Mouse (Mus musculus) midbrain, embryonic 11.5 days (tissue): ENCODE results near the gene Arhgap32. TPM values are rescaled to one million over a fixed set of nuclear protein-coding genes. Genes with fewer than 3 reads are reported as not detected.

Source experiments
- ATAC-seq: fragments of 200-750 bp; cut with Nextera tagmentation; 2 replicates; pipeline ENCODE4 v1.8.0; 2017; ENCODE audit warnings: moderate TSS enrichment, moderate library complexity; ENCODE audit not compliant: low FRiP score
- DNase-seq: peaks from one replicate; pipeline ENCODE4 v3.0.0; 2015; ENCODE audit warnings: low spot score; ENCODE audit errors: missing footprints
- H3K27ac ChIP-seq: fragments of 300-500 bp; sonication (generic); 2 replicates; pipeline ENCODE4 v1.5.1; 2014; ENCODE audit warnings: low read depth, low read length
- H3K27me3 ChIP-seq: fragments of 300-500 bp; sonication (generic); 2 replicates; pipeline ENCODE4 v1.6.1; 2014; ENCODE audit warnings: mild to moderate bottlenecking, low read length, moderate library complexity, mixed read lengths; ENCODE audit not compliant: control insufficient read depth, insufficient read depth
- H3K36me3 ChIP-seq: fragments of 300-500 bp; sonication (generic); 2 replicates; pipeline ENCODE4 v1.6.1; 2014; ENCODE audit warnings: mild to moderate bottlenecking, low read length, moderate library complexity, mixed read lengths; ENCODE audit not compliant: control insufficient read depth, insufficient read depth
- H3K4me1 ChIP-seq: fragments of 300-500 bp; sonication (generic); 2 replicates; pipeline ENCODE4 v1.6.1; 2014; ENCODE audit warnings: low read length; ENCODE audit not compliant: control insufficient read depth, insufficient read depth
- H3K4me2 ChIP-seq: fragments of 300-500 bp; sonication (generic); 2 replicates; pipeline ENCODE4 v1.6.1; 2014; ENCODE audit warnings: mild to moderate bottlenecking, moderate library complexity
- H3K4me3 ChIP-seq: fragments of 300-500 bp; sonication (generic); 2 replicates; pipeline ENCODE4 v1.5.1; 2014; ENCODE audit warnings: low read depth, low read length
- H3K9ac ChIP-seq: fragments of 300-500 bp; sonication (generic); 2 replicates; pipeline ENCODE4 v1.6.1; 2014; ENCODE audit warnings: low read length
- H3K9me3 ChIP-seq: fragments of 300-500 bp; sonication (generic); 2 replicates; pipeline ENCODE4 v1.6.1; 2016; ENCODE audit warnings: low read length; ENCODE audit not compliant: control insufficient read depth
- WGBS: fragments of 180-500 bp; shearing (Covaris S2); extraction: QIAGEN DNeasy Blood & Tissue Kit; methylation state at CpG from one replicate; pipeline ENCODE4 v1.1.7; 2014; 5-methylcytosine and 5-hydroxymethylcytosine counted together
- polyA plus RNA-seq: library from polyadenylated mRNA; unstranded; fragments of >200 nt; fragmentation: Nextera tagmentation; extraction: Ambion mirVana; gene quantifications from 2 replicates; pipeline ENCODE4 v1.2.1, GENCODE M21; 2014

Arhgap32 gene
- polyA plus RNA-seq, 1 experiment from 2014 or later = 7.2 TPM

GRCm38 (mm10) chr9:32146257-32146996 is 30.5 kb downstream of the Arhgap32 start:
- no peak overlapping the region for H3K27ac ChIP-seq
- no peaks in the 10 kb centered on the region for H3K4me1 ChIP-seq
- H3K4me3 ChIP-seq = no peak overlapping the region
- 76% methylated on average over 12 of the region's 12 CpGs for WGBS
- H3K9me3 ChIP-seq = no peaks in the 10 kb centered on the region
- H3K36me3 ChIP-seq = no peaks in the 10 kb centered on the region
- H3K4me2 ChIP-seq = no peak overlapping the region
- H3K27me3 ChIP-seq = no peaks in the 10 kb centered on the region
- no peak overlapping the region for H3K9ac ChIP-seq
- ATAC-seq (no peak), DNase-seq (peak; percentile 37)

GRCm38 (mm10) chr9:32149241-32149640 is 33.3 kb downstream of the Arhgap32 start:
- no peak overlapping the region for H3K4me3 ChIP-seq
- no peak overlapping the region for H3K27ac ChIP-seq
- DNase-seq (no peak), ATAC-seq (no peak)
- H3K36me3 ChIP-seq = no peaks in the 10 kb centered on the region
- no peak overlapping the region for H3K4me2 ChIP-seq
- no peaks in the 10 kb centered on the region for H3K4me1 ChIP-seq
- no peaks in the 10 kb centered on the region for H3K27me3 ChIP-seq
- WGBS = 67% methylated on average over 3 of the region's 3 CpGs
- no peaks in the 10 kb centered on the region for H3K9me3 ChIP-seq
- H3K9ac ChIP-seq = no peak overlapping the region

GRCm38 (mm10) chr9:32149836-32150642 is 34.1 kb downstream of the Arhgap32 start:
- H3K4me2 ChIP-seq = no peak overlapping the region
- DNase-seq (no peak), ATAC-seq (no peak)
- H3K9me3 ChIP-seq = no peaks in the 10 kb centered on the region
- no peaks in the 10 kb centered on the region for H3K4me1 ChIP-seq
- no peak overlapping the region for H3K4me3 ChIP-seq
- H3K27ac ChIP-seq = no peak overlapping the region
- H3K9ac ChIP-seq = no peak overlapping the region
- WGBS = 93% methylated on average over 11 of the region's 11 CpGs
- no peaks in the 10 kb centered on the region for H3K27me3 ChIP-seq
- no peaks in the 10 kb centered on the region for H3K36me3 ChIP-seq

GRCm38 (mm10) chr9:32154727-32155371 is 38.9 kb downstream of the Arhgap32 start:
- 85% methylated on average over 3 of the region's 3 CpGs for WGBS
- no peak for ATAC-seq

GRCm38 (mm10) chr9:32156706-32157105 is 40.8 kb downstream of the Arhgap32 start:
- H3K27ac ChIP-seq = no peak overlapping the region
- no peak for ATAC-seq
- no peaks in the 10 kb centered on the region for H3K36me3 ChIP-seq
- H3K9ac ChIP-seq = no peak overlapping the region
- no peak for DNase-seq
- no peaks in the 10 kb centered on the region for H3K9me3 ChIP-seq
- H3K4me3 ChIP-seq = no peak overlapping the region
- no peaks in the 10 kb centered on the region for H3K27me3 ChIP-seq
- H3K4me1 ChIP-seq = no peaks in the 10 kb centered on the region
- 83% methylated on average over 4 of the region's 4 CpGs for WGBS
- H3K4me2 ChIP-seq = no peak overlapping the region

More at GRCm38 (mm10) chr9:32154727-32155371, 38.9 kb downstream of the Arhgap32 start:
- no peaks in the 10 kb centered on the region for H3K36me3 ChIP-seq
- H3K27ac ChIP-seq = no peak overlapping the region
- H3K9ac ChIP-seq = no peak overlapping the region
- no peaks in the 10 kb centered on the region for H3K4me1 ChIP-seq
- no peak for DNase-seq
- no peak overlapping the region for H3K4me3 ChIP-seq
- no peaks in the 10 kb centered on the region for H3K9me3 ChIP-seq
- H3K4me2 ChIP-seq = no peak overlapping the region
- no peaks in the 10 kb centered on the region for H3K27me3 ChIP-seq

GRCm38 (mm10) chr9:32157201-32157600 is 41.3 kb downstream of the Arhgap32 start:
- H3K9ac ChIP-seq = no peak overlapping the region
- DNase-seq (no peak), ATAC-seq (no peak)
- H3K27me3 ChIP-seq = no peaks in the 10 kb centered on the region
- H3K4me2 ChIP-seq = no peak overlapping the region
- H3K4me1 ChIP-seq = no peaks in the 10 kb centered on the region
- H3K9me3 ChIP-seq = no peaks in the 10 kb centered on the region
- H3K4me3 ChIP-seq = no peak overlapping the region
- no peaks in the 10 kb centered on the region for H3K36me3 ChIP-seq
- H3K27ac ChIP-seq = no peak overlapping the region
- WGBS = 83% methylated on average over 3 of the region's 3 CpGs

GRCm38 (mm10) chr9:32158837-32159543 is 43.1 kb downstream of the Arhgap32 start:
- DNase-seq (peak; percentile 94), ATAC-seq (peak; percentile 66; the same call in 1 of the 2 replicates)
- 28% methylated on average over 3 of the region's 3 CpGs for WGBS
- no peaks in the 10 kb centered on the region for H3K27me3 ChIP-seq
- H3K4me2 ChIP-seq = no peak overlapping the region
- H3K36me3 ChIP-seq = no peaks in the 10 kb centered on the region
- H3K9ac ChIP-seq = no peak overlapping the region
- H3K27ac ChIP-seq = no peak overlapping the region
- H3K4me1 ChIP-seq = no peaks in the 10 kb centered on the region
- H3K9me3 ChIP-seq = no peaks in the 10 kb centered on the region
- H3K4me3 ChIP-seq = no peak overlapping the region

- no peaks in the 10 kb centered on the region for H3K9me3 ChIP-seq
- no peak overlapping the region for H3K9ac ChIP-seq
- DNase-seq = no peak
- no peaks in the 10 kb centered on the region for H3K27me3 ChIP-seq
- no peak overlapping the region for H3K4me3 ChIP-seq
- no peaks in the 10 kb centered on the region for H3K36me3 ChIP-seq
- H3K4me1 ChIP-seq = no peaks in the 10 kb centered on the region
- no peak for ATAC-seq
- H3K4me2 ChIP-seq = no peak overlapping the region
- no peak overlapping the region for H3K27ac ChIP-seq
- 85% methylated on average over 3 of the region's 3 CpGs for WGBS
Measured at GRCm38 (mm10) chr9:32159724-32160123, 43.8 kb downstream of the Arhgap32 start.
